Mouse (Mus musculus) testis, adult 2 months (tissue): Measurements from ENCODE around the gene Sufu. TPM values are rescaled to one million over a fixed set of nuclear protein-coding genes. Genes with fewer than 3 reads are reported as not detected.

Experiments used
- H3K27ac ChIP-seq: fragments of 200-500 bp; 2 replicates; pipeline ENCODE4 v1.5.1; 2012; ENCODE audit warnings: low read depth, low read length; ENCODE audit not compliant: control insufficient read depth, insufficient read depth
- H3K27me3 ChIP-seq: fragments of 200-500 bp; 2 replicates; pipeline ENCODE4 v1.6.1; 2012; ENCODE audit warnings: mild to moderate bottlenecking, low read length, moderate library complexity; ENCODE audit not compliant: control insufficient read depth, insufficient read depth
- H3K36me3 ChIP-seq: fragments of 200-500 bp; 2 replicates; pipeline ENCODE4 v1.6.1; 2012; ENCODE audit warnings: mild to moderate bottlenecking, low read length; ENCODE audit not compliant: control insufficient read depth, insufficient read depth
- H3K4me1 ChIP-seq: fragments of 200-500 bp; 2 replicates; pipeline ENCODE4 v1.6.1; 2012; ENCODE audit warnings: low read length; ENCODE audit not compliant: control insufficient read depth, insufficient read depth
- H3K4me3 ChIP-seq: fragments of 200-500 bp; 2 replicates; pipeline ENCODE4 v1.5.1; 2012; ENCODE audit warnings: low read depth, mild to moderate bottlenecking, low read length, moderate library complexity, mixed read lengths; ENCODE audit not compliant: control insufficient read depth
- CTCF ChIP-seq: fragments of 200-500 bp; IDR thresholded peaks from 2 replicates; pipeline ENCODE4 v1.5.1; 2012; ENCODE audit warnings: low read depth, mild to moderate bottlenecking, inconsistent platforms, low read length, moderate library complexity; ENCODE audit not compliant: control insufficient read depth, insufficient read depth, insufficient replicate concordance
- POLR2A ChIP-seq: fragments of 200-500 bp; IDR thresholded peaks from 2 replicates; pipeline ENCODE4 v1.6.1; 2012; ENCODE audit warnings: low read depth, mild to moderate bottlenecking, inconsistent platforms, low read length, moderate library complexity; ENCODE audit not compliant: control insufficient read depth
- polyA plus RNA-seq: library from polyadenylated mRNA; depleted of rRNA; stranded (reverse); fragments of >200 nt; gene quantifications from 2 replicates; pipeline ENCODE4 v1.2.3, GENCODE M21; 2012

Gene Sufu
- polyA plus RNA-seq, 1 experiment: 186 TPM

DNA sequence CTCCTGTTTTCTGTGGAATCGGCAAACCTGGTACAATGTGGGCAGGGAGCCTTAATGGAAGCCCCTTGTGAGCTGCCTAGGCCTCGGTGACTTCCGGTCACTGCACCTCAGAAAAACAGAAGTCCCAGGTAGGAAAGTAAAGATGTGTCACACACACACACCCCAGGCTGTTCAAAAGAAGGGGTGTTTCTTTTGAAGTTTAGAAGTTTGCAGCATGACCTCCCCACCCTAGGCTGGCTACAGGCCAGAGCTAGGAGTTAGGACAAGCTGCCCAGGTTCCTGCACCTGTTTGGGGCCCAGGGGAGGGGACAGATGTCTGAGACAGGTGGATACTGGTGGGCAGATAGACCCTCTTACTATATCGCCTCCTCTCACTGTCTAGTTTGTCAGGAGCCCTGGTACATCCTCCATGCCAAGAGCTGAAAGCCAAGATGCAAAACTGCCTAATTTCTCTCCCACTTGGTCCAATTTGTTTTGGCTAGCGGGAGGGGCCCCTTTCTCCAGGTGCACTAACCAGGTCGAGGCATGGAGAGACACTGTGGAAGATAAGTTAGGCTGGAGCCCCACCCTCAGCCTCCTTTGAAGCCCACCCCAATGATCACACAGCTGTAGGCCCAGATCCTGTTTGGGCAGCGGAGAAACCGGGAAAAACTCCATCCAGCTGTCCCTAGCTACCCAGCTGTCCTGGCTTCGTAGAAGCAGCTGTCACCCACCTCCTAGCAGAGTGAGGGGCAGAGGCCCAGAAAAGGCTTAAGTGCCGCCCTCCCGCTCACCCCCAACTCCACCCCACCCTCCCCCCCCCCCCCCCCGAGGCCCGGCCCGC, 121.0 kb downstream of the Sufu start:
- Histone ChIP-seq H3K27ac (no peak overlapping the region), H3K27me3 (no peaks in the 10 kb centered on the region), H3K4me1 (peaks cover 23% of the 10 kb centered on the region), H3K4me3 (no peak overlapping the region), H3K36me3 (no peaks in the 10 kb centered on the region)
- TF ChIP-seq CTCF (no peak), POLR2A (no peak)

DNA sequence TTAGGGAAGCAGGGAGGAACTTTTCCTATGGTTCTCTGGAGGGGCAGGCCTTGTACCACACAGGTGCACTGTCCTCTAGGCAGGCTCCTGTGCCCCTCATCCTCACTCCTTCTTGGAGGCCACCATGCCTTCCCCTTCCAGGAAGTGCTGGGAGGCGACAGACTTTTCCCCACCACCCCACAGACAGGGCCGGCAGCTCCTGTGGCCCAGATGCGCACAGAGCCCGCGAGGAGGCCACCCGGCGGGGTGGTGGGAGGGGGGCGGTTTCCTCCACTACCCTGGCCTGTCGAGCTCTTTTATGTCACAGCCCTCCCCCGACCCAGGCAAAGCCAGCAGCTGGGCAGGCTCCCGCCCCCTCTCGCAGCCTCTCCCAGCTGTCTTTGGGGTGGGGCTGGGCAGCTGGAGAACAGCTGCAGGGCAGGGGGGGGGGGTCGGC, 121.7 kb downstream of the Sufu start:
- TF ChIP-seq CTCF (no peak), POLR2A (no peak)
- Histone ChIP-seq H3K27ac (no peak overlapping the region), H3K27me3 (no peaks in the 10 kb centered on the region), H3K4me3 (no peak overlapping the region), H3K4me1 (peaks cover 23% of the 10 kb centered on the region), H3K36me3 (no peaks in the 10 kb centered on the region)

DNA sequence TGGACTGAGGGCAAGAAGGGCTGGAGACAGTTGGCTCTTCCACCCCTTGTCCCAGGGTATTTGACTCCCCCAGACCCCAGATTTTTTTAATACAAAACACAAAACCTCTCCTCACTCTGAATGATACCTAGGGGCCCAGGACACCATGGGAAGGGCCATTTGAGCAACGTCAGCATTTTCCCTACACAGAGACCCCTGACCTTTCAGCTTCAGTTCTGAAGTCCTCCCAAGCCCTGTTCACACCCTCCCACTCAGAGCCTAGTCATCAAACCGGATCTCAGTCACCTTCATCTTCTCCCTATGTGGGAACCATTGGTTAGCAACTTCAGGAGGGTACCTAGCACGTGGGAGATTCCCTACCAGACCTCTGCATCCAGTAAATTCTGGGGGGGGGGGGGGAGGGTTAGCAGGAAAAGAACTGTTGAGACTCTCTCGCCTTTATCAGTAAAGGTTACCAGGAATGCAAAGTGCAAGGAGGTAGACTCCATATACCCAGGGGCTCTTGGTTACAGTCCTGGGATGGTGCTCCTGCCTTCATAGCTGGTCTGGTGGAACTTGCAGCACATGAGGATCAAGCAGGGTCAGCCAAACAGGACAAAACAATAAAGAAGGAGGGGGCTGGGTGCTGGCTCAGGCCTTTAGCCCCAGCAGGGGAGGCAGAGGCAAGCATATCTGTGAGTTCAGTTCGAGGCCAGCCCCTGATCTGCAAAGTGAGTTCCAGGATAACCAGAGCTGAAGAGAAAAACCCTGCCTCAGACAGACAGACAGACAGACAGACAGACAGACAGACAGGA, 122.3 kb downstream of the Sufu start:
- no peak overlapping the region for H3K4me3 ChIP-seq
- no peak overlapping the region for H3K27ac ChIP-seq
- H3K4me1 ChIP-seq: peaks cover 23% of the 10 kb centered on the region

DNA sequence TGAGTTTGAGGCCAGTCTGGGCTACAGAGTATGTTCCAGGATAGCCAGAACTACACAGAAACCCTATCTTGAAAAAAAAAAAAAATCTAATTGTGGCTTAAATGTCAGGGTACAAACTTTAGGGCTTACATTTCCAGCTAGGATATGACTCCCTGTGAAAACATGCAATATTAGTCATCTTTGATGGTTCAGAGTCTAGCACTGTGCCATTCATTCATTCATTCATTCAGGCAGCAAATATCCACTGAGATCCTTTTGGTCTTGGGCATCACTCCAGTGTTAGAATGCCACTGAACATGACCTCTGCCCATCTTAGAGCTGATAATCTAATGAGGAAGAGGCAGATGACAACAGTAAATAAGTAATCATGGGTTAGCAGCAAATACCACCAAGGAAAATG, 125.0 kb downstream of the Sufu start:
- Histone ChIP-seq H3K36me3 (no peaks in the 10 kb centered on the region), H3K27me3 (no peaks in the 10 kb centered on the region), H3K4me3 (no peak overlapping the region), H3K4me1 (peaks cover 17% of the 10 kb centered on the region), H3K27ac (no peak overlapping the region)
- no peak for TF ChIP-seq CTCF
- TF ChIP-seq POLR2A: no peak

More for the DNA sequence above, 122.3 kb downstream of the Sufu start:
- Histone ChIP-seq H3K27me3 (no peaks in the 10 kb centered on the region), H3K36me3 (no peaks in the 10 kb centered on the region)
- TF ChIP-seq CTCF (no peak), POLR2A (no peak)

DNA sequence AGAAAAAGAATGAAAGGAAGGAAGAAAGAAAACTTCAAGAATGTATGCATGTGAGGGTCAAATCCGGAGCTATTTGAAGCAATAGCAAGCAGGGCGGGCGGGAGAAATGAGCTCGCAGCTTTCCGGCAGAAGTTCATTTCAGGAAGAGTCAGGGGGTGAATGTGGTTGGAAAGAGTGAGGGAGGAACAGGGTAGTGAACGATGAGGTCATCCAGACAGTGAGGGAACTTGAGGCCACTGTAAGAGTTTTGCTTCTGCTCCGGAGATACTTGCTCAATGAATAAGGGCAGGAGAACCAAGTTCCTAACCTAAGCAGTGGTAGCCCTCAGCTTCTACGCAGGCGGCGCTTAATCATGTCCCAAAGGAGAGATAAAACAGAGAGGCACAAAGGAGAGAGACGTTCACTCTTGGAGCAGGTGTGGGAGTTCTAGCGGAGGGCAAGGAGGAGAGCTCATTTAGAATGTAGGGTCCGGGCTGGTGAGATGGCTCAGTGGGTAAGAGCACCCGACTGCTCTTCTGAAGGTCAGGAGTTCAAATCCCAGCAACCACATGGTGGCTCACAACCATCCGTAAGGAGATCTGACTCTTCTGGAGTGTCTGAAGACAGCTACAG, 125.8 kb downstream of the Sufu start:
- no peaks in the 10 kb centered on the region for H3K36me3 ChIP-seq

DNA sequence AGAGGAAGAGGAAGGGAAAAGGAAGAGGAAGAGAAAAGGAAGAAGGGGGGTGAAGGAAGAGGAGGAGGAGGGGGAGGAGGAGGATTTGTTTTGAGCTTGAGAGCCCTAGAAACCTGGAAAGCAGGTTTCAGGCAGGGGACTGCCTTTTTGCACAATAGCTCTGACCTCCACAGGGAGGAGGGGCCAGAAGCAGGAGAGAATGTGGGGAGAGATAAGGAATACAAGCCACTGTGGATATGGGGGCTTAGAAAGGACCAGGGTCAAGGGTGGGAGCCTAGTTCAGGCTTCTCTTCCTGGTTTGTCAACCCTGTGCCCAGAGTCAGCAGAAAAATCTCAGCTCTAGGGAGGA, 126.4 kb downstream of the Sufu start:
- Histone ChIP-seq H3K4me1 (peaks cover 17% of the 10 kb centered on the region), H3K36me3 (no peaks in the 10 kb centered on the region), H3K27me3 (no peaks in the 10 kb centered on the region), H3K4me3 (no peak overlapping the region), H3K27ac (no peak overlapping the region)
- TF ChIP-seq CTCF: no peak
- TF ChIP-seq POLR2A: no peak

More for the DNA sequence above, 125.8 kb downstream of the Sufu start:
- Histone ChIP-seq H3K27me3 (no peaks in the 10 kb centered on the region), H3K4me3 (no peak overlapping the region), H3K27ac (no peak overlapping the region), H3K4me1 (peaks cover 17% of the 10 kb centered on the region)
- no peak for TF ChIP-seq POLR2A
- no peak for TF ChIP-seq CTCF

DNA sequence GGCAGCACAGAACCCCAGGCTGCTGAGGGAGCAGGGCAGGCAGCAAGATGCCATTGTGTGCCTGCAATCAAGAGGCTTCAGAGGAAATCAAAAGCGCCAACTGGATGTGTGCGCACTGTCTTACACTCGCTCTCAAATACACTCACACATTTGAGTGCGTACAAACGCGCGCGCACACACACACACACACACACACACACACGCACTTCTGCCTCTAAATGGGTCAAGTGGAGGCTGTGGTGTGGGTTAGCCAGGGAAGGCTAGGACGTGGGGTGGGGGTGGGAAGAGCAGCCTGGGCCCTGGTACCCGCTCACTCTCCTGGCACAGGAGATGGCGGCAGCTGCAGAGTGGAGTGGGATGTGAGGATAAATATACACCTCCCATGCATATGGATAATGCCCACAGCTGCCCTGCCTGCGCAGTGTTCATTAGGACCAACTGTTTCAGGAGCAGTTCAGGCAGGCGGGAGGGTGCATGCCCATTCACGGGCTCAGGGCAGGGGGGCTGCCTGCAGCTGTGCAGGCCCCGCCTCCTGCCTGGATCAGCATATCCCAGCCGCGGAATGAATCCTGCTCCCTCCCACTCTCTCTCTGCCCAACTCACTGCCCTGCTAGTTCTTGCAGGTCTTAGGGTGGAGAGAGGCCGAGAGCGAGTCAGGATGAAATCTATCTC, 126.9 kb downstream of the Sufu start:
- Histone ChIP-seq H3K4me1 (peaks cover 17% of the 10 kb centered on the region), H3K27ac (no peak overlapping the region), H3K27me3 (no peaks in the 10 kb centered on the region), H3K4me3 (no peak overlapping the region), H3K36me3 (no peaks in the 10 kb centered on the region)
- TF ChIP-seq POLR2A: no peak
- no peak for TF ChIP-seq CTCF
